Mouse (Mus musculus): ENCODE measurements around the gene Bri3bp. TPM values are rescaled to one million over a fixed set of nuclear protein-coding genes. Genes with fewer than 3 reads are reported as not detected.
A peak's percentile ranks its signal among the peaks of the same experiment; 100 is the strongest.

The Bri3bp gene
- polyA plus RNA-seq, 1 experiment from 2014 or later, result 36.5 TPM

GRCm38 (mm10) chr5:125457538-125457937 is 16.2 kb downstream of the Bri3bp start:
- no peak overlapping the region for H3K9ac ChIP-seq
- no peak overlapping the region for H3K4me2 ChIP-seq
- 79% methylated on average over 6 of the region's 6 CpGs for WGBS
- H3K36me3 ChIP-seq, result peaks cover 24% of the 10 kb centered on the region; the same call in 1 of the 2 replicates
- H3K4me1 ChIP-seq (replicated peaks), result 0 out of 2 replicates have a peak, but pooled peaks cover 5% of the 10 kb centered on the region
- no peaks in the 10 kb centered on the region for H3K27me3 ChIP-seq
- H3K9me3 ChIP-seq (replicated peaks), result no peaks in the 10 kb centered on the region
- no peak overlapping the region for H3K4me3 ChIP-seq
- no peak for ATAC-seq (replicated peaks; ENCODE audit: insufficient number of reproducible peaks, insufficient read depth, low FRiP score, low read depth)
- H3K27ac ChIP-seq, result no peak overlapping the region

GRCm38 (mm10) chr5:125460574-125460973 is 19.2 kb downstream of the Bri3bp start:
- no peak overlapping the region for H3K27ac ChIP-seq
- H3K27me3 ChIP-seq, result no peaks in the 10 kb centered on the region
- peaks cover 8% of the 10 kb centered on the region; the same call in 1 of the 2 replicates for H3K36me3 ChIP-seq
- H3K4me1 ChIP-seq (replicated peaks), result peaks cover 10% of the 10 kb centered on the region
- H3K4me3 ChIP-seq, result no peak overlapping the region
- 79% methylated on average over 3 of the region's 3 CpGs for WGBS
- H3K9me3 ChIP-seq (replicated peaks), result no peaks in the 10 kb centered on the region
- no peak overlapping the region for H3K4me2 ChIP-seq
- no peak for ATAC-seq (replicated peaks; ENCODE audit: insufficient number of reproducible peaks, insufficient read depth, low FRiP score, low read depth)
- H3K9ac ChIP-seq, result no peak overlapping the region

- no peak overlapping the region for H3K27ac ChIP-seq
- no peak for ATAC-seq (replicated peaks; ENCODE audit: insufficient number of reproducible peaks, insufficient read depth, low FRiP score, low read depth)
- peaks cover 10% of the 10 kb centered on the region for H3K4me1 ChIP-seq (replicated peaks)
- no peaks in the 10 kb centered on the region for H3K27me3 ChIP-seq
- H3K4me3 ChIP-seq, result no peak overlapping the region
- H3K9ac ChIP-seq, result 0 out of 2 replicates have a peak overlapping the region, but pooled peaks have one; percentile 0
- H3K4me2 ChIP-seq, result peak overlapping the region; percentile 6; the same call in 1 of the 2 replicates
- no peaks in the 10 kb centered on the region for H3K36me3 ChIP-seq
- 33% methylated on average over 10 of the region's 10 CpGs for WGBS
- H3K9me3 ChIP-seq (replicated peaks), result no peaks in the 10 kb centered on the region
Measured at GRCm38 (mm10) chr5:125461868-125462445, 20.6 kb downstream of the Bri3bp start.

- no peak for ATAC-seq (replicated peaks; ENCODE audit: insufficient number of reproducible peaks, insufficient read depth, low FRiP score, low read depth)
- Histone ChIP-seq H3K4me1 (replicated peaks) (peaks cover 10% of the 10 kb centered on the region), H3K4me3 (peak overlapping the region; percentile 43), H3K27ac (peak overlapping the region; percentile 17; the same call in 1 of the 2 replicates), H3K36me3 (no peaks in the 10 kb centered on the region), H3K9me3 (replicated peaks) (no peaks in the 10 kb centered on the region), H3K27me3 (no peaks in the 10 kb centered on the region), H3K4me2 (peak overlapping the region; percentile 68), H3K9ac (no peak overlapping the region)
- 35% methylated on average over 7 of the region's 7 CpGs for WGBS
Measured at GRCm38 (mm10) chr5:125465192-125465591, 23.8 kb downstream of the Bri3bp start.

GRCm38 (mm10) chr5:125465701-125466106 is 24.3 kb downstream of the Bri3bp start:
- peaks cover 10% of the 10 kb centered on the region for H3K4me1 ChIP-seq (replicated peaks)
- no peak overlapping the region for H3K9ac ChIP-seq
- H3K27ac ChIP-seq, result no peak overlapping the region; the same call in 1 of the 2 replicates
- peak overlapping the region; percentile 43 for H3K4me3 ChIP-seq
- peak; percentile 98 for ATAC-seq (replicated peaks; ENCODE audit: insufficient number of reproducible peaks, insufficient read depth, low FRiP score, low read depth)
- H3K27me3 ChIP-seq, result no peaks in the 10 kb centered on the region
- under 1% methylated on average over 25 of the region's 25 CpGs for WGBS
- no peaks in the 10 kb centered on the region for H3K36me3 ChIP-seq
- H3K9me3 ChIP-seq (replicated peaks), result no peaks in the 10 kb centered on the region
- peak overlapping the region; percentile 68 for H3K4me2 ChIP-seq

- ATAC-seq (replicated peaks; ENCODE audit: insufficient number of reproducible peaks, insufficient read depth, low FRiP score, low read depth), result no peak
- Histone ChIP-seq H3K9me3 (replicated peaks) (no peaks in the 10 kb centered on the region), H3K27me3 (no peaks in the 10 kb centered on the region), H3K4me2 (no peak overlapping the region), H3K27ac (no peak overlapping the region), H3K9ac (no peak overlapping the region), H3K4me1 (replicated peaks) (peaks cover 10% of the 10 kb centered on the region), H3K36me3 (no peaks in the 10 kb centered on the region), H3K4me3 (no peak overlapping the region)
- 85% methylated on average over 5 of the region's 5 CpGs for WGBS
Measured at GRCm38 (mm10) chr5:125466483-125466882, 25.1 kb downstream of the Bri3bp start.

GRCm38 (mm10) chr5:125467261-125467660 is 25.9 kb downstream of the Bri3bp start:
- Histone ChIP-seq H3K36me3 (no peaks in the 10 kb centered on the region), H3K4me1 (replicated peaks) (peaks cover 5% of the 10 kb centered on the region), H3K4me3 (no peak overlapping the region), H3K9ac (no peak overlapping the region), H3K27me3 (no peaks in the 10 kb centered on the region), H3K4me2 (no peak overlapping the region), H3K27ac (no peak overlapping the region), H3K9me3 (replicated peaks) (no peaks in the 10 kb centered on the region)
- 81% methylated on average over 14 of the region's 14 CpGs for WGBS
- no peak for ATAC-seq (replicated peaks; ENCODE audit: insufficient number of reproducible peaks, insufficient read depth, low FRiP score, low read depth)

GRCm38 (mm10) chr5:125470713-125471112 is 29.3 kb downstream of the Bri3bp start:
- no peak overlapping the region for H3K4me2 ChIP-seq
- no peak overlapping the region for H3K4me3 ChIP-seq
- H3K4me1 ChIP-seq (replicated peaks), result no peaks in the 10 kb centered on the region; the same call in 1 of the 2 replicates
- H3K27ac ChIP-seq, result no peak overlapping the region
- H3K9me3 ChIP-seq (replicated peaks), result no peaks in the 10 kb centered on the region
- WGBS, result 89% methylated on average over 4 of the region's 4 CpGs
- no peaks in the 10 kb centered on the region for H3K36me3 ChIP-seq
- H3K9ac ChIP-seq, result no peak overlapping the region
- H3K27me3 ChIP-seq, result no peaks in the 10 kb centered on the region
- ATAC-seq (replicated peaks; ENCODE audit: insufficient number of reproducible peaks, insufficient read depth, low FRiP score, low read depth), result no peak

- no peak overlapping the region for H3K4me3 ChIP-seq
- H3K9me3 ChIP-seq (replicated peaks), result no peaks in the 10 kb centered on the region
- no peak for ATAC-seq (replicated peaks; ENCODE audit: insufficient number of reproducible peaks, insufficient read depth, low FRiP score, low read depth)
- peaks cover 15% of the 10 kb centered on the region for H3K4me1 ChIP-seq (replicated peaks)
- no peak overlapping the region for H3K27ac ChIP-seq
- no peaks in the 10 kb centered on the region for H3K36me3 ChIP-seq
- H3K27me3 ChIP-seq, result no peaks in the 10 kb centered on the region
- WGBS, result 70% methylated on average over 9 of the region's 9 CpGs
- no peak overlapping the region for H3K4me2 ChIP-seq
- H3K9ac ChIP-seq, result no peak overlapping the region
Measured at GRCm38 (mm10) chr5:125472796-125473475, 31.6 kb downstream of the Bri3bp start.

- Histone ChIP-seq H3K4me3 (peak overlapping the region; percentile 93), H3K4me1 (replicated peaks) (peaks cover 15% of the 10 kb centered on the region), H3K9ac (peak overlapping the region; percentile 41; the same call in 1 of the 2 replicates), H3K9me3 (replicated peaks) (no peaks in the 10 kb centered on the region), H3K27me3 (no peaks in the 10 kb centered on the region), H3K4me2 (peak overlapping the region; percentile 98), H3K27ac (no peak overlapping the region), H3K36me3 (no peaks in the 10 kb centered on the region)
- no peak for ATAC-seq (replicated peaks; ENCODE audit: insufficient number of reproducible peaks, insufficient read depth, low FRiP score, low read depth)
- 51% methylated on average over 12 of the region's 12 CpGs for WGBS
Measured at GRCm38 (mm10) chr5:125475030-125475429, 33.7 kb downstream of the Bri3bp start.

GRCm38 (mm10) chr5:125475601-125476285 is 34.4 kb downstream of the Bri3bp start, which contains the start of gene Aacs:
TSS of gene Aacs (plus strand) at chr5:125475814.
- Histone ChIP-seq H3K4me1 (replicated peaks) (peaks cover 15% of the 10 kb centered on the region), H3K36me3 (no peaks in the 10 kb centered on the region), H3K4me2 (peak within 1 kb of the TSS; percentile 98), H3K27ac (peak within 1 kb of the TSS; percentile 67), H3K4me3 (peak within 1 kb of the TSS; percentile 93), H3K9ac (peak within 1 kb of the TSS; percentile 84), H3K9me3 (replicated peaks) (no peaks in the 10 kb centered on the region), H3K27me3 (no peaks in the 10 kb centered on the region)
- under 1% methylated on average over 60 of the region's 60 CpGs for WGBS
- ATAC-seq (replicated peaks; ENCODE audit: insufficient number of reproducible peaks, insufficient read depth, low FRiP score, low read depth), result peak; percentile 91

All from heart, embryonic 15.5 days (tissue).